Mouse (Mus musculus): ENCODE results near the gene Pik3ap1.

DNA sequence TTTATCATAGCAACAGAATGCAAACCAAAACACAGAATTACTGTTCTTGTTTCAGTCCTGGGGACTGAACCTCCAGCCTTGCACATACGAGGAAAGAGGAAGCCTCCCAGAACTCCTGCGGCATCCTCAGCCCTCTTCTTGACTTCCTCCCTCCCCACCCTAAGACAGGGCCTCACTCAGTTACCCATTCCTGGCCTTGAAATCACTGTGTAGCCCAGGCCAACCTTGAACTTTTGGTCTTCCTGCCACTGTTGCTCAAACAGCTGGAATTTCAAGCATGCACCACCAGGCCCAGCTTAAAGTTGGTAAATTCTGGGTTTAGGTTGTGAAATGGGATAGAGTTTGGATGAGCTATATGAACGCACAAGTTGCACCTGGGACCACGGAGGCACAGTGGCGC is 10.2 kb downstream of the Pik3ap1 start:
- TF ChIP-seq NRF1 (IDR thresholded peaks at IDR 0.05; ENCODE audit: insufficient read depth, low read depth, low read length, poor library complexity, severe bottlenecking) = no peak
- TF ChIP-seq POLR2A (IDR thresholded peaks at IDR 0.05; ENCODE audit: control insufficient read depth in 1 of 2, insufficient read depth in 1 of 2, low read depth in 1 of 2, low read length in 2 of 2, poor library complexity in 1 of 2) = no peak
- TF ChIP-seq JUND (IDR thresholded peaks at IDR 0.05; ENCODE audit: low read depth, low read length) = no peak
- TF ChIP-seq ETS1 (IDR thresholded peaks at IDR 0.05; ENCODE audit: low read depth, low read length) = no peak
